Mouse (Mus musculus): Measurements from ENCODE around the gene Smim24.

The Smim24 gene

GRCm38 (mm10) chr10:81410981-81411380 lies 18.1 kb downstream of the Smim24 start:
- DNase-seq, result no peak

- DNase-seq, result no peak
These were observed 18.9 kb downstream of the Smim24 start for GRCm38 (mm10) chr10:81411471-81412400.

GRCm38 (mm10) chr10:81412586-81413309 lies 19.9 kb downstream of the Smim24 start:
- DNase-seq, result no peak

- DNase-seq, result no peak
These were observed 20.7 kb downstream of the Smim24 start for GRCm38 (mm10) chr10:81413310-81414261.

GRCm38 (mm10) chr10:81414682-81415081 lies 21.8 kb downstream of the Smim24 start:
- DNase-seq, result no peak

GRCm38 (mm10) chr10:81415146-81415545 lies 22.3 kb downstream of the Smim24 start:
- DNase-seq, result no peak

- no peak for DNase-seq
These were observed 22.9 kb downstream of the Smim24 start for GRCm38 (mm10) chr10:81415549-81416310.

GRCm38 (mm10) chr10:81416581-81417226 lies 23.9 kb downstream of the Smim24 start:
- DNase-seq, result peak; percentile 31

- DNase-seq, result no peak
These were observed 24.7 kb downstream of the Smim24 start for GRCm38 (mm10) chr10:81417227-81418215.

- DNase-seq, result no peak
These were observed 25.6 kb downstream of the Smim24 start for GRCm38 (mm10) chr10:81418216-81419070.

- DNase-seq, result no peak
These were observed 26.5 kb downstream of the Smim24 start for GRCm38 (mm10) chr10:81419111-81419928.

- DNase-seq, result no peak
These were observed 27.4 kb downstream of the Smim24 start for GRCm38 (mm10) chr10:81420191-81420767.

GRCm38 (mm10) chr10:81421041-81421796 lies 28.4 kb downstream of the Smim24 start:
- no peak for DNase-seq

GRCm38 (mm10) chr10:81421797-81422100 lies 28.9 kb downstream of the Smim24 start:
- DNase-seq, result no peak

- no peak for DNase-seq
These were observed 29.3 kb downstream of the Smim24 start for GRCm38 (mm10) chr10:81422191-81422590.

- no peak for DNase-seq
These were observed 29.9 kb downstream of the Smim24 start for GRCm38 (mm10) chr10:81422661-81423217.

All from thymus, postnatal 25 days (tissue).